Mouse (Mus musculus): ENCODE measurements at regions not wholly inside any gene's neighbourhood (a gene's known extent, or its start where the extent isn't known, plus 50 kb on each side); places are given as distances from the start of the nearest gene placed in this dataset.
A peak's percentile ranks its signal among the peaks of the same experiment; 100 is the strongest.

DNA sequence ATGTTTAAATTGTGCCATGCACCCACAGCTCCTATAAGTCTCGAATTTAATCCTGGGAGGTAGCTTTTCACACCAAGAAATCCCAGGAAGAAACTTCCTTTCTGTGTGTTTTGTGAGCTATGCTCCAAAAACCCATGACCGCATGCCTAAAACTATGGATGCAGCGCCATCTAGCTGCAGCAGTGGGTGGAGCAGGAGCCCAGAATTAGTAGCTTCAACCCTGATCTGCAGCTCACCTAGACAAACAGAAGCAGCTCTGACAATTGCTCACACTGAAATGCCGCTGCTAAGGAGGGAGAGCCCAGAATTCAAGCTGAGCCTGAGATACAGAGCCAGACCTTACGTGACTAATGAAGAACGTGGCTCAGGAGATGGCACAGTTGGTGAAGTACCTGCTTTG is 101.2 kb upstream of the Nckap5 start:
- H3K36me3 ChIP-seq (ENCODE audit: control insufficient read depth, insufficient read depth, low read length) = no peaks in the 10 kb centered on the region
- DNase-seq (ENCODE audit: low spot score) (peak; percentile 91), ATAC-seq (ENCODE audit: low FRiP score) (peak; percentile 50)
- no peak overlapping the region for H3K4me3 ChIP-seq (ENCODE audit: low read depth, low read length)
- no peak overlapping the region for H3K27ac ChIP-seq (ENCODE audit: low read depth, low read length)
- H3K9ac ChIP-seq (ENCODE audit: low read depth, low read length) = no peak overlapping the region
- no peaks in the 10 kb centered on the region for H3K9me3 ChIP-seq (ENCODE audit: control insufficient read depth, low read length)
- H3K4me1 ChIP-seq (replicated peaks; ENCODE audit: control insufficient read depth, insufficient read depth, low read length) = no peaks in the 10 kb centered on the region
- no peak overlapping the region for H3K4me2 ChIP-seq (replicated peaks; ENCODE audit: low read depth, low read length)
- no peaks in the 10 kb centered on the region for H3K27me3 ChIP-seq (ENCODE audit: control insufficient read depth, insufficient read depth, low read length)
- WGBS = 4% methylated on average over 6 of the region's 6 CpGs

DNA sequence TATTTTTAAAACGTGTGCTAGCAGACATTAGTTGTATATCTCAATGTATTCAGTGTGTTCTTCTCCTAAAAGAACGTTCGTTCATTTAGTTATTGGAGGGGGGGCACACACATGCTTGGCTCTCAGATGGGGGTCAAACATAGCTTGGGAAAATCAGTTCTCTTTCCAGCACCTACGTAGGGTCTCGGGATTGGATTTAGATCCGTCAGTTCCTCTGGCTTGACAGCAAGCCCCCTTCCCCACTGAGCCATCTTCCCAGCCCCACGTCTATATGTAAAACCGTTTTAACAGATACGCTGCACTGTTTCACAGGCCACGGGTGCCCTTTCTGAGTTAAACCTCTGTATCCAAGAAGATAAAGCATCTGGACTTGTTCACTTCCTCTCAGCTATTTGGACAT is 100.5 kb upstream of the Nckap5 start:
- no peak for DNase-seq (ENCODE audit: low spot score)
- 69% methylated on average over 10 of the region's 10 CpGs for WGBS
- H3K27me3 ChIP-seq (ENCODE audit: control insufficient read depth, insufficient read depth, low read length) = no peaks in the 10 kb centered on the region
- no peaks in the 10 kb centered on the region for H3K9me3 ChIP-seq (ENCODE audit: control insufficient read depth, low read length)
- H3K4me2 ChIP-seq (replicated peaks; ENCODE audit: low read depth, low read length) = no peak overlapping the region
- no peak for ATAC-seq (ENCODE audit: low FRiP score)
- H3K9ac ChIP-seq (ENCODE audit: low read depth, low read length) = no peak overlapping the region
- H3K36me3 ChIP-seq (ENCODE audit: control insufficient read depth, insufficient read depth, low read length) = no peaks in the 10 kb centered on the region
- no peaks in the 10 kb centered on the region for H3K4me1 ChIP-seq (replicated peaks; ENCODE audit: control insufficient read depth, insufficient read depth, low read length)
- no peak overlapping the region for H3K27ac ChIP-seq (ENCODE audit: low read depth, low read length)
- H3K4me3 ChIP-seq (ENCODE audit: low read depth, low read length) = no peak overlapping the region

DNA sequence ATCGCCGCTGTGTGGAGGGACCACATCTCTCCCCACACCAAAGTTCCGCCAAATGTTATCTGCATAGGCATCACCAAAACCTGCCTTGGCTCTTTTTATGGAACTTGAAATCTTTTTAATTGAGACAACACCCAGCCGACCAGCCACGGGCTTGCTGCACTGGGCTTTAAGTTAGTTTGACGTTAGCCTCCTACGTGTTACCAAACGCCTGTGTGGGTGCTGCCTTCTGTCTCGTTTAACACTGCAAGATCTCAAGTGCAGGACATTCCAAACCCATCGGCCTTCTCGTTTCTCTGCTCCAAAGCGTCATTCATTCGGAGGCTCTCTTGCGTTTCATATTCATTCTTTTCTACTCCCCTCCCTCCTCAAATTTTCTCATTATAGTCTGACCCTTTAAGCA is 100.0 kb upstream of the Nckap5 start:
- ATAC-seq (ENCODE audit: low FRiP score) (no peak), DNase-seq (ENCODE audit: low spot score) (no peak)
- WGBS = 84% methylated on average over 14 of the region's 14 CpGs
- Histone ChIP-seq H3K27me3 (ENCODE audit: control insufficient read depth, insufficient read depth, low read length) (no peaks in the 10 kb centered on the region), H3K36me3 (ENCODE audit: control insufficient read depth, insufficient read depth, low read length) (no peaks in the 10 kb centered on the region), H3K4me1 (replicated peaks; ENCODE audit: control insufficient read depth, insufficient read depth, low read length) (no peaks in the 10 kb centered on the region), H3K27ac (ENCODE audit: low read depth, low read length) (no peak overlapping the region), H3K9ac (ENCODE audit: low read depth, low read length) (no peak overlapping the region), H3K9me3 (ENCODE audit: control insufficient read depth, low read length) (no peaks in the 10 kb centered on the region), H3K4me2 (replicated peaks; ENCODE audit: low read depth, low read length) (no peak overlapping the region), H3K4me3 (ENCODE audit: low read depth, low read length) (no peak overlapping the region)

DNA sequence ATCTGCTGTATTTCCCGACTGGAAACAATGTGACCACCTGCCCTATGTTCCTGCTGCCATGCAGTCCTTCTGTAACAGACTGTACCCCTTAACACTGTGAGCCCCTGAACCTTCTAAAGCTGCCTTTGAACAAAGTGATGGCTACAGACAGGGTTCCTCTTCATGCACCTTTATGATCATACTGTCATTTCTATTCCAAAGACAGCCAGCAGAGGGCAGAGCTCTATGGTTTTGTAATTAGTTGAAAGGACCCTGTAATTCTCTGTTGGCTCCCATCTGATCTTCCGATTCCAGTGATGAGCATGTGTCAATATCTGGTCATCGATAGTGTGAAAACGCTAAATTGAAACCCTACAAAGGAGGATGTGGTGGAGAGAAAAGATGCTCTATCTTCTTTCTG is 99.1 kb upstream of the Nckap5 start:
- Histone ChIP-seq H3K36me3 (ENCODE audit: control insufficient read depth, insufficient read depth, low read length) (no peaks in the 10 kb centered on the region), H3K27me3 (ENCODE audit: control insufficient read depth, insufficient read depth, low read length) (no peaks in the 10 kb centered on the region), H3K9ac (ENCODE audit: low read depth, low read length) (no peak overlapping the region), H3K27ac (ENCODE audit: low read depth, low read length) (no peak overlapping the region), H3K4me1 (replicated peaks; ENCODE audit: control insufficient read depth, insufficient read depth, low read length) (no peaks in the 10 kb centered on the region), H3K4me2 (replicated peaks; ENCODE audit: low read depth, low read length) (no peak overlapping the region), H3K9me3 (ENCODE audit: control insufficient read depth, low read length) (no peaks in the 10 kb centered on the region), H3K4me3 (ENCODE audit: low read depth, low read length) (no peak overlapping the region)
- 73% methylated on average over 4 of the region's 4 CpGs for WGBS
- DNase-seq (ENCODE audit: low spot score) = peak; percentile 67
- no peak for ATAC-seq (ENCODE audit: low FRiP score)

DNA sequence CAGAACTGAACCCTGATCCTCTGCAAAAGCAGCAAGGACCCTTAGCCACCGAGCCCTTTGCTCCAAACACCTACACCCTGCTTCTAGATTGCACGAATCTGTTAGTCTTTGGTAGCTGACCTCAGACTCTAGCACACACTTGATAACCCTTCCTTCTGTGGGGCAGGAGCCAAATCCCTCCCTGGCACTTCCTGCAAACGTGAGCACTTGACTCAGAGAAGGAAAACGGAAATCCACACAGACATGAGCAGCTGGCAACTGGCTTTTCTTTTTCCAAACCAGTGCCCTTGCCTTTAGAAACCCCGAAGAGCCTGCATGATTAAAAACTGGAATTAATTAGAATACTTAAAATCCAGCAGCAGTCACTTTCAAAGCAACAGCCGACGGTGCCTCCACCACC is 97.6 kb upstream of the Nckap5 start:
- no peak overlapping the region for H3K4me3 ChIP-seq (ENCODE audit: low read depth, low read length)
- 45% methylated on average over 7 of the region's 7 CpGs for WGBS
- H3K9me3 ChIP-seq (ENCODE audit: control insufficient read depth, low read length) = no peaks in the 10 kb centered on the region
- no peak for DNase-seq (ENCODE audit: low spot score)
- H3K4me2 ChIP-seq (replicated peaks; ENCODE audit: low read depth, low read length) = no peak overlapping the region
- H3K4me1 ChIP-seq (replicated peaks; ENCODE audit: control insufficient read depth, insufficient read depth, low read length) = no peaks in the 10 kb centered on the region
- no peaks in the 10 kb centered on the region for H3K27me3 ChIP-seq (ENCODE audit: control insufficient read depth, insufficient read depth, low read length)
- H3K36me3 ChIP-seq (ENCODE audit: control insufficient read depth, insufficient read depth, low read length) = no peaks in the 10 kb centered on the region
- no peak overlapping the region for H3K27ac ChIP-seq (ENCODE audit: low read depth, low read length)
- no peak for ATAC-seq (ENCODE audit: low FRiP score)
- no peak overlapping the region for H3K9ac ChIP-seq (ENCODE audit: low read depth, low read length)

DNA sequence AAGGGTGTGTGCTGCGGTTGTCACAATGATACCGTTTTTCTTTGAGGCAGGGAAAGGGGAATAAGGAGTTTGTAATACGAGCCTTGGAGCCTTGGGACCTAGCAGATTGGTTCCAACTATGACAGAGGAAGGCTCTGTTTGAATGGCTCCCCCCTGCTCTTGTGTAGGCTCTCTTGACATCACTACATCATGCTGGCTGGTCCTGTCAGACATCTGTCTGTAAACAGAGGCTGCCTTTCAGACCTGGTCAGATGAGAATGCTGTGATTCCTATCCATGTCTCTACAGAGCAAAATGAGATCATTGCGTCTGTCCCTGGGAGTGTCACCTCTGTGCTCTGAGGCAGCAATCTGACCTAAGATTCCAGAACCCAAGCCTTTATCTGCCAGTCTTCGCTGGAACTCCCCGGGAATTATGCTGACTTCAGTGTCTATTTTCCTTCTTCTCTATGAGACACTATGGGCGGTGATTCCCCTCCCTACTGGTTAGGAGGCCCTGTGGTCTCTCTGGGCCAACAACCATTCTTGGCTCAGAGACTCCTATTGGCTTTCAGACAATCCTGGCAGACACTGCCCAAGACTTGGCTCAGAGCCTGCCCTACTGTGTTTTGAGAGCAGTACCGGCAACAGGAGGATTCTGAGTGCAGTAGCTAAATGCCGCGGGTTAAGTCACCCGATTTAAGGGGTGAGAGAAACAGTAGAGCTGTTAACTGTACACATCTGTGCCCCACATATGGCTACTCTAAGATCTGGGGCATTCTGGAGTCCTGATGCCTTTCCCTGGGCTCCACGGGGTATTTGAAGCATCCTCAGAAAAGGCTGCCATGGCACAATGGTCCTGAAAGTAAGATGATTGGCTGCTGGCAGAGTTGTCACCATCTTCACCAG is 94.8 kb upstream of the Nckap5 start:
- Histone ChIP-seq H3K4me1 (replicated peaks; ENCODE audit: control insufficient read depth, insufficient read depth, low read length) (no peaks in the 10 kb centered on the region), H3K27me3 (ENCODE audit: control insufficient read depth, insufficient read depth, low read length) (no peaks in the 10 kb centered on the region), H3K9ac (ENCODE audit: low read depth, low read length) (no peak overlapping the region), H3K27ac (ENCODE audit: low read depth, low read length) (no peak overlapping the region), H3K4me3 (ENCODE audit: low read depth, low read length) (no peak overlapping the region), H3K4me2 (replicated peaks; ENCODE audit: low read depth, low read length) (no peak overlapping the region), H3K36me3 (ENCODE audit: control insufficient read depth, insufficient read depth, low read length) (no peaks in the 10 kb centered on the region), H3K9me3 (ENCODE audit: control insufficient read depth, low read length) (no peaks in the 10 kb centered on the region)
- no peak for DNase-seq (ENCODE audit: low spot score)
- no peak for ATAC-seq (ENCODE audit: low FRiP score)
- 81% methylated on average over 12 of the region's 12 CpGs for WGBS

DNA sequence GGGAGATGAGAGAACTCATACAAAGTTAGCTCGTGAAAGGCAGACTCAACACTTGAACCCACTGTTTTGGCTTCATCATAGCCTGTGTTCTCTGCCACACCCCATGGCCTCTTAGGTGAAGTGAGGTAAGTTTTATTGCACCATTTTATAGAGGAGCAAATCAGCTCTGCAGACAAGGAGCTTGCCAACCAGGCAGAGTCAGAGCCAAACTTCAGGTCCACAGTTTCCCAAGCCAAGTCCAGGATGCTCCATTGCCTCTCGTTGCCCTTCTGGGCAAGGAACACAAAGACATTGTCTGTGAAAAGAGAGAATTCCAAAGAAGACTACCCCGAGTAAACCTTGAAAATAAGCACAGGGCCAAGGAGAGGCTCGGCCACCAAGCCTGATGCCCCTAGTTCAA is 93.4 kb upstream of the Nckap5 start:
- no peaks in the 10 kb centered on the region for H3K36me3 ChIP-seq (ENCODE audit: control insufficient read depth, insufficient read depth, low read length)
- no peak for DNase-seq (ENCODE audit: low spot score)
- no peak for ATAC-seq (ENCODE audit: low FRiP score)
- H3K27ac ChIP-seq (ENCODE audit: low read depth, low read length) = no peak overlapping the region
- no peak overlapping the region for H3K9ac ChIP-seq (ENCODE audit: low read depth, low read length)
- H3K4me1 ChIP-seq (replicated peaks; ENCODE audit: control insufficient read depth, insufficient read depth, low read length) = no peaks in the 10 kb centered on the region
- H3K27me3 ChIP-seq (ENCODE audit: control insufficient read depth, insufficient read depth, low read length) = no peaks in the 10 kb centered on the region
- no peak overlapping the region for H3K4me3 ChIP-seq (ENCODE audit: low read depth, low read length)
- H3K4me2 ChIP-seq (replicated peaks; ENCODE audit: low read depth, low read length) = no peak overlapping the region
- 79% methylated on average over 4 of the region's 4 CpGs for WGBS
- H3K9me3 ChIP-seq (ENCODE audit: control insufficient read depth, low read length) = no peaks in the 10 kb centered on the region

DNA sequence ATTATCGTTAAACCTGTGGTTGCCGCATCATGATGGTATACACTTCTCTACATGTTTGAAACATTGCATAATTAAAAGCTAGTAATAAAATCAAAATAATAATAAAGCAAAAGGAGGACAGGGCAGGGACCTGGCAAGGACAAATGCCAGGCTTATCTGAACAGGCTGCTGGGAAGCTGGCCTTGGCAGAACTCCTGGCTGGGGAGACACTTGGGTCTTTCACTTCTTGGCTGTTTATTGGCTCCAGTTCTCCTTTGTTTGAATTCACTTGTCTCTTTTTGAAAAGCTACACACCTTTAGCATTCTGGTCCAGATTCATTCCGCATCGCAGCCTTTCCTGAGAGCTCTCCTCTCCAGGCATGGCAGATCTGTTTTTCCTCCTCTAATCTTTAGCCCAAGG is 91.6 kb upstream of the Nckap5 start:
- no peak overlapping the region for H3K4me2 ChIP-seq (replicated peaks; ENCODE audit: low read depth, low read length)
- 97% methylated on average over 4 of the region's 4 CpGs for WGBS
- H3K27ac ChIP-seq (ENCODE audit: low read depth, low read length) = no peak overlapping the region
- H3K4me1 ChIP-seq (replicated peaks; ENCODE audit: control insufficient read depth, insufficient read depth, low read length) = no peaks in the 10 kb centered on the region
- no peak for ATAC-seq (ENCODE audit: low FRiP score)
- H3K9ac ChIP-seq (ENCODE audit: low read depth, low read length) = no peak overlapping the region
- H3K36me3 ChIP-seq (ENCODE audit: control insufficient read depth, insufficient read depth, low read length) = no peaks in the 10 kb centered on the region
- H3K4me3 ChIP-seq (ENCODE audit: low read depth, low read length) = no peak overlapping the region
- DNase-seq (ENCODE audit: low spot score) = no peak
- H3K27me3 ChIP-seq (ENCODE audit: control insufficient read depth, insufficient read depth, low read length) = no peaks in the 10 kb centered on the region
- H3K9me3 ChIP-seq (ENCODE audit: control insufficient read depth, low read length) = no peaks in the 10 kb centered on the region

DNA sequence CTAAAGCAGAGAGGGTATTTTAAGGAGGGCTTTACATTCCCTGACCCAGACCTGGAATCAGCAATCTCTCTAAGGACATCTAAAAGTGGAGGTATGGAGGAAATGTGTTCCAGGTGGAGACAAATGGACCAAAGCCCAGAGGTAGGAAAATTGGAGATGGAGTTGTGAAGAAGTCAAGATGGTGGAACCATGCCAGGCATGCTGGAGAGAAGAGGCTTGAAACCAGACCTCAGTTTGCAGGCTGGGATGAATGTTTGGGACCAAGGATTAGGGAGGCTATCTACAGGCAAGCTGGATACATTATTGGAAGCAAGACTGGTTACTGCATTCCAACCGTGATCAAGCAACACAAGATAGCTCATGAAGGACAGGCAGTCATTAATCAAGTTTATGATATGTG is 88.3 kb upstream of the Nckap5 start:
- no peak for DNase-seq (ENCODE audit: low spot score)
- no peaks in the 10 kb centered on the region for H3K9me3 ChIP-seq (ENCODE audit: control insufficient read depth, low read length)
- no peak for ATAC-seq (ENCODE audit: low FRiP score)
- H3K36me3 ChIP-seq (ENCODE audit: control insufficient read depth, insufficient read depth, low read length) = no peaks in the 10 kb centered on the region
- no peaks in the 10 kb centered on the region for H3K4me1 ChIP-seq (replicated peaks; ENCODE audit: control insufficient read depth, insufficient read depth, low read length)
- WGBS = 92% methylated on average over 1 of the region's 1 CpGs
- H3K27ac ChIP-seq (ENCODE audit: low read depth, low read length) = no peak overlapping the region
- no peak overlapping the region for H3K4me3 ChIP-seq (ENCODE audit: low read depth, low read length)
- H3K4me2 ChIP-seq (replicated peaks; ENCODE audit: low read depth, low read length) = no peak overlapping the region
- no peak overlapping the region for H3K9ac ChIP-seq (ENCODE audit: low read depth, low read length)
- H3K27me3 ChIP-seq (ENCODE audit: control insufficient read depth, insufficient read depth, low read length) = no peaks in the 10 kb centered on the region

All from hindbrain, embryonic 11.5 days (tissue).